Mouse (Mus musculus) layer of hippocampus, postnatal 25 days (tissue): Measurements from ENCODE around the gene Gmip. TPM values are rescaled to one million over a fixed set of nuclear protein-coding genes. Genes with fewer than 3 reads are reported as not detected.
A peak's percentile ranks its signal among the peaks of the same experiment; 100 is the strongest.

Experiments
- DNase-seq, 2 experiments: peaks; one replicate each; pipeline ENCODE4 v3.0.0; 2022; ENCODE audit warnings: mixed read lengths in 2 of 2, low spot score in 1 of 2; ENCODE audit errors: extremely low spot score in 1 of 2
- total RNA-seq, 2 experiments: library from RNA; stranded (reverse); gene quantifications; 2 replicates each; pipeline ENCODE4 v1.2.3; 2021

Gene Gmip
- total RNA-seq: 10 to 100 TPM; 10.9 to 15.2 TPM

- DNase-seq: peak in 1 of 2 experiments; percentile 35
These were observed at the start of gene Gmip for GRCm38 (mm10) chr8:69808094-69808863. Gmip (plus strand) TSS chr8:69808679.

- DNase-seq: no peak
These were observed 46.5 kb upstream of the Gmip start for GRCm38 (mm10) chr8:69761814-69762445.

GRCm38 (mm10) chr8:69771221-69771620 is 37.3 kb upstream of the Gmip start:
- DNase-seq: peak in 1 of 2 experiments; percentile 4

GRCm38 (mm10) chr8:69772106-69772505 is 36.4 kb upstream of the Gmip start:
- peak in 1 of 2 experiments; percentile 3 for DNase-seq

- DNase-seq: peak; percentile 67 to 87
These were observed 33.9 kb upstream of the Gmip start, which contains the start of gene Gm20422 for GRCm38 (mm10) chr8:69774503-69775148. Gm20422 (minus strand) TSS chr8:69774886.

- DNase-seq: no peak
These were observed 33.3 kb upstream of the Gmip start for GRCm38 (mm10) chr8:69775149-69775534.

- DNase-seq: peak in 1 of 2 experiments; percentile 3
These were observed 31.4 kb upstream of the Gmip start for GRCm38 (mm10) chr8:69777111-69777510.

- DNase-seq: peak in 1 of 2 experiments; percentile 0
These were observed 19.4 kb upstream of the Gmip start for GRCm38 (mm10) chr8:69789105-69789504.

GRCm38 (mm10) chr8:69789731-69790130 is 18.7 kb upstream of the Gmip start:
- peak in 1 of 2 experiments; percentile 4 for DNase-seq

GRCm38 (mm10) chr8:69790364-69790763 is 18.1 kb upstream of the Gmip start:
- peak in 1 of 2 experiments; percentile 3 for DNase-seq

GRCm38 (mm10) chr8:69790773-69791367 is 17.6 kb upstream of the Gmip start, which contains the start of the genes Atp13a1 and Zfp866:
Atp13a1 (plus strand) TSS chr8:69791163.
Zfp866 (minus strand) TSS chr8:69791178.
- DNase-seq: peak; percentile 79 to 80

- DNase-seq: no peak
These were observed 16.9 kb upstream of the Gmip start for GRCm38 (mm10) chr8:69791415-69792068.

GRCm38 (mm10) chr8:69793666-69794065 is 14.8 kb upstream of the Gmip start:
- peak in 1 of 2 experiments; percentile 4 for DNase-seq

GRCm38 (mm10) chr8:69794096-69794495 is 14.4 kb upstream of the Gmip start:
- DNase-seq: peak in 1 of 2 experiments; percentile 3

- DNase-seq: peak in 1 of 2 experiments; percentile 5
These were observed 13.6 kb upstream of the Gmip start for GRCm38 (mm10) chr8:69794901-69795300.

GRCm38 (mm10) chr8:69796721-69797345 is 11.6 kb upstream of the Gmip start:
- peak in 1 of 2 experiments; percentile 4 for DNase-seq

- peak in 1 of 2 experiments; percentile 3 for DNase-seq
These were observed 10.8 kb upstream of the Gmip start for GRCm38 (mm10) chr8:69797661-69798060.

- DNase-seq: peak in 1 of 2 experiments; percentile 3
These were observed 9.2 kb upstream of the Gmip start for GRCm38 (mm10) chr8:69799261-69799660.

GRCm38 (mm10) chr8:69799946-69800345 is 8.5 kb upstream of the Gmip start:
- DNase-seq: peak; percentile 1
